Mouse (Mus musculus) right cerebral cortex, postnatal 14 days (tissue): ENCODE results near the gene Nol6.

Source experiments
- DNase-seq: peaks from one replicate; pipeline ENCODE4 v3.0.0; 2022

Nol6 gene

DNA sequence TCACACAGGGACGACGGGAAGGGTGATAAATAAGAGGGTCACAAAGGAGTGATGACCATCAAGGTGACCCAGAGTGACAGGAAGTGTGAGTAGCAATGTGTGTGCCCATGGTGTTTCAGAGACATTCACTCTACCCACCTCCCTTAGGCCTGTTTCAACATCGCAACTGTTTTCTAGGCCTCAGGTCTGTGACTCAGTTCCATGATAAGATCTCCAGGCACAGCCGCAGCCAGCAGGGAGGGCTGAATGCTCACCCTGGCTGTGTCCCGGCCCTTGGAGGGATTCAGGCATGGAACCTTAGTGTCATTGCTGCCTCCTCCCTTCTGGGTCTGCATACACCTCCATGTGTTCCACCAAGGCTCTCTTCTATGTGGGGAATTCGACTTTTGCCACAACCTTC lies 45.5 kb downstream of the Nol6 start:
- no peak for DNase-seq

- no peak for DNase-seq
These were observed 49.8 kb downstream of the Nol6 start for GRCm38 (mm10) chr4:41074461-41074860.

- no peak for DNase-seq
These were observed 51.0 kb downstream of the Nol6 start for GRCm38 (mm10) chr4:41073008-41073817.

DNA sequence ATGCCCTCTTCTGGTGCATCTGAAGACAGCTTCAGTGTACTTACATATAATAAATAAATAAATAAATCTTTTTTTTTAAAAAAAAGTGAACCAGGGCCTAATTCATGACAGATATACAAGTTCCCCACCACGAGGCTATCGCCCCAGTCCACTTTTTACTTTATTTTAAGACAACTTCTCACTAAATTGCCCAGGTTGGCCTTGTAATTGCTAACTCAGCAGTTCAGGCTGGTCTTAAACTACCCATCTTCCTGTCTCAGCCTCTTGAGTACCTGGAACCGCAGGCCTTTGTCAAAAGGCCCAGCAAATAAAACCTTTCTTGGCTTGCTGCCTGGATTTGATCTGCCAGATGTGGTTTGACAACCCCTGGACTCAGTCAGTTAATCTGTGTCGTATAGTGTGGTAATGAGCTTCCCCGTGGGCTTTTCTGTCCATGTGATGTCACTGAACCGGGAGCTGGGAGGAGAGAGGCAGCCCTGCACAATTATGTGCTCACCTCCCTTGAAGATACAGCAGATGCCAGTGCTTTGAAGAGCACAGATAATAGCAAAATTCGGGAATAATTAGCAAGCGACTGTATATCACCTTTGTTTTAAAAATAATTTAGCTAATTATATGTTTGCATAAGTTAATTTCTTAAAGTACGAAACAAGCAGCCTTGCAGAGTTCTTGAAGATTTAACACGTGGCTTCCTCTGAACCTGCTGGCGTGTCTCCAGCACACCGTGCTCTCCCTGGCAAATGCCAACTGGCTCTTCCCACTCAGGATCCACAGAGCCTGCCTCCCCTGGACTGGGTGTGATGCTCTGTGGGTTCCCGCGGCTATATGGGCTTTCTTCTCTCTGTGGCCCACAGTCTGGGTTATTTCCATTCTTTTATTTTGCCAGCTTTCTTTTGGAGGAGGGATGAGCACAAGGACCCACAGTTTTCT lies 52.5 kb downstream of the Nol6 start:
- DNase-seq: no peak

GRCm38 (mm10) chr4:41065196-41065595 lies 59.1 kb downstream of the Nol6 start:
- no peak for DNase-seq
